Mouse (Mus musculus) midbrain, embryonic 15.5 days (tissue): ENCODE measurements at regions not wholly inside any gene's neighbourhood (a gene's known extent, or its start where the extent isn't known, plus 50 kb on each side); places are given as distances from the start of the nearest gene placed in this dataset.

ENCODE experiments used
- ATAC-seq: fragments of 200-750 bp; cut with Nextera tagmentation; replicated peaks from 2 replicates; pipeline ENCODE4 v1.8.0; 2017; ENCODE audit warnings: moderate TSS enrichment
- H3K27ac ChIP-seq: fragments of 300-500 bp; sonication (generic); 2 replicates; pipeline ENCODE4 v1.5.1; 2015; ENCODE audit warnings: mild to moderate bottlenecking, inconsistent platforms
- H3K27me3 ChIP-seq: fragments of 300-500 bp; sonication (generic); replicated peaks from 2 replicates; pipeline ENCODE4 v1.6.1; 2015; ENCODE audit warnings: inconsistent platforms
- H3K36me3 ChIP-seq: fragments of 300-500 bp; sonication (generic); replicated peaks from 2 replicates; pipeline ENCODE4 v1.6.1; 2015; ENCODE audit warnings: inconsistent platforms
- H3K4me1 ChIP-seq: fragments of 300-500 bp; sonication (generic); 2 replicates; pipeline ENCODE4 v1.6.1; 2015; ENCODE audit warnings: inconsistent platforms
- H3K4me2 ChIP-seq: fragments of 300-500 bp; sonication (generic); 2 replicates; pipeline ENCODE4 v1.6.1; 2015; ENCODE audit warnings: inconsistent platforms, mild to moderate bottlenecking, moderate library complexity
- H3K4me3 ChIP-seq: fragments of 300-500 bp; sonication (generic); 2 replicates; pipeline ENCODE4 v1.5.1; 2015; ENCODE audit warnings: mild to moderate bottlenecking, inconsistent platforms
- H3K9ac ChIP-seq: fragments of 300-500 bp; sonication (generic); 2 replicates; pipeline ENCODE4 v1.6.1; 2015; ENCODE audit warnings: mild to moderate bottlenecking, inconsistent platforms
- H3K9me3 ChIP-seq: fragments of 300-500 bp; sonication (generic); 2 replicates; pipeline ENCODE4 v1.6.1; 2016; ENCODE audit warnings: inconsistent platforms
- WGBS: fragments of 180-500 bp; shearing (Covaris S2); methylation state at CpG from one replicate; pipeline ENCODE4 v1.1.7; 2015; ENCODE audit warnings: mixed read lengths; 5-methylcytosine and 5-hydroxymethylcytosine counted together

GRCm38 (mm10) chr1:21132340-21132739 lies 53.3 kb upstream of the Tram2 start:
- H3K4me3 ChIP-seq: no peak overlapping the region
- no peak for ATAC-seq
- no peaks in the 10 kb centered on the region for H3K4me1 ChIP-seq
- H3K4me2 ChIP-seq: no peak overlapping the region
- H3K9ac ChIP-seq: no peak overlapping the region
- no peak overlapping the region for H3K27ac ChIP-seq
- H3K9me3 ChIP-seq: no peaks in the 10 kb centered on the region
- no peaks in the 10 kb centered on the region for H3K27me3 ChIP-seq
- WGBS: 84% methylated on average over 2 of the region's 2 CpGs
- H3K36me3 ChIP-seq: no peaks in the 10 kb centered on the region

- WGBS: 79% methylated on average over 4 of the region's 4 CpGs
Observed at GRCm38 (mm10) chr1:21146961-21147360, 67.9 kb upstream of the Tram2 start.

GRCm38 (mm10) chr1:21161742-21162141 lies 56.6 kb upstream of the Tmem14a start:
- H3K9ac ChIP-seq: no peak overlapping the region
- H3K27me3 ChIP-seq: peaks cover 7% of the 10 kb centered on the region; the same call in 1 of the 2 replicates
- H3K4me2 ChIP-seq: no peak overlapping the region
- H3K36me3 ChIP-seq: no peaks in the 10 kb centered on the region
- 19% methylated on average over 5 of the region's 5 CpGs for WGBS
- ATAC-seq: no peak
- no peak overlapping the region for H3K27ac ChIP-seq
- H3K4me1 ChIP-seq: peaks cover 8% of the 10 kb centered on the region
- H3K9me3 ChIP-seq: no peaks in the 10 kb centered on the region
- H3K4me3 ChIP-seq: no peak overlapping the region

More at GRCm38 (mm10) chr1:21146961-21147360, 67.9 kb upstream of the Tram2 start:
- Histone ChIP-seq H3K9me3 (no peaks in the 10 kb centered on the region), H3K4me3 (no peak overlapping the region), H3K4me1 (no peaks in the 10 kb centered on the region), H3K4me2 (no peak overlapping the region), H3K9ac (no peak overlapping the region), H3K27ac (no peak overlapping the region), H3K27me3 (no peaks in the 10 kb centered on the region), H3K36me3 (no peaks in the 10 kb centered on the region)
- no peak for ATAC-seq

DNA sequence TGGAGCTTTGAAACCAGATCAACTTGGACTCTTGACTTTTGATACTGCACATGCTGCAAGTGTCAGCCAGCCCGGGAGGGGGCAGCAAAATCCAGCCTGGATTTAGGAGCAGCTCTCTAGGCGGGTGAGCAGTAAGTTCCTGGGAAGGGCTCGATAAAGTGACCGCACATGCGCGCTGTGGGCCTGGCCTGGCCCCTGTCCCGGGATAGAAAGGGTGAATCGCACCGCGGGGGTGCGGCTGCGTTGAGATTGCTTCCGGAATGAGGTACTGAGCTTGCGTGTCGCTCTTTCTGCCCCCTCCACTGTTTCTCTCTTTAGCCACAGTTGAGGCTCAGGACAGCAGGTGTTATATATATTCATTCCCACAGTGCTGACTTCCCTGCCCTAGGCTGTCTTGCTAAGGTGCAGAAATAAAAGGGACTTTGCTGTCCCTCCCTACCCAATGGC lies 52.1 kb upstream of the Tmem14a start:
- peak overlapping the region; percentile 43 for H3K4me3 ChIP-seq
- peak; percentile 99 for ATAC-seq
- H3K36me3 ChIP-seq: no peaks in the 10 kb centered on the region
- peaks cover 13% of the 10 kb centered on the region for H3K4me1 ChIP-seq
- H3K27ac ChIP-seq: peak overlapping the region; percentile 24; the same call in 1 of the 2 replicates
- H3K9ac ChIP-seq: peak overlapping the region; percentile 32
- H3K27me3 ChIP-seq: peaks cover 7% of the 10 kb centered on the region; the same call in 1 of the 2 replicates
- WGBS: 0% methylated on average over 15 of the region's 15 CpGs
- H3K9me3 ChIP-seq: no peaks in the 10 kb centered on the region
- H3K4me2 ChIP-seq: peak overlapping the region; percentile 79

DNA sequence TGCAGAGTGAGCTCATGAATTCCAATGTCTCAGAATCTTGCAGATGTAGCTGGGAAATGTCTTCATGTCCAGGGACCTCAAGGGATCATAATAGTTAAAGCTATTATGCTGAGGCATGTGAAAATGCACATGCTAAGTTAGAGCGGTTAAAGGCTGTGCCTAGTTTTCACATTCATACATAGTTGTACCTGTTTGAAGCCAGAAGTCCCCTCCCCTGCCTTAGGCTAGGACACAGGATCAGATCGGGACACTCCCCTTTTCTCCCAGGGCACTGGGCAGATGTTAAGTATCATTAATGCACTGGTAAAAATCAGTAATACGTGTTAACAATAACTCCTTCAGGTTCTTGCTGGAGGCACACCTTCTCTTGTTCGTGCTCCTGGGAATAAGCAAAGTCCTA lies 51.6 kb upstream of the Tmem14a start:
- peaks cover 7% of the 10 kb centered on the region; the same call in 1 of the 2 replicates for H3K27me3 ChIP-seq
- WGBS: 63% methylated on average over 4 of the region's 4 CpGs
- H3K9me3 ChIP-seq: no peaks in the 10 kb centered on the region
- no peaks in the 10 kb centered on the region for H3K36me3 ChIP-seq
- peak overlapping the region; percentile 79 for H3K4me2 ChIP-seq
- peak overlapping the region; percentile 32 for H3K9ac ChIP-seq
- peak; percentile 78 for ATAC-seq
- H3K27ac ChIP-seq: peak overlapping the region; percentile 24; the same call in 1 of the 2 replicates
- H3K4me3 ChIP-seq: peak overlapping the region; percentile 43
- H3K4me1 ChIP-seq: peaks cover 13% of the 10 kb centered on the region
